Mouse (Mus musculus) left cerebral cortex, adult 18-20 months (tissue): ENCODE data around the gene Junb. TPM values are rescaled to one million over a fixed set of nuclear protein-coding genes. Genes with fewer than 3 reads are reported as not detected.

ENCODE experiments used
- DNase-seq, 2 experiments: peaks; one replicate each; pipeline ENCODE4 v3.0.0; 2021 to 2022; ENCODE audit warnings: low spot score in 2 of 2, mixed read lengths in 1 of 2
- microRNA-seq, 2 experiments: library from miRNA; unstranded; fragments of <30 nt; microRNA quantifications; one replicate each; pipeline ENCODE4 v1.2.0; 2021
- total RNA-seq, 2 experiments: library from RNA; stranded (reverse); gene quantifications; 2 replicates each; pipeline ENCODE4 v1.2.3; 2021

Gene Junb
- total RNA-seq, 2 experiments from 2014 or later: 119 to 130 TPM

DNA sequence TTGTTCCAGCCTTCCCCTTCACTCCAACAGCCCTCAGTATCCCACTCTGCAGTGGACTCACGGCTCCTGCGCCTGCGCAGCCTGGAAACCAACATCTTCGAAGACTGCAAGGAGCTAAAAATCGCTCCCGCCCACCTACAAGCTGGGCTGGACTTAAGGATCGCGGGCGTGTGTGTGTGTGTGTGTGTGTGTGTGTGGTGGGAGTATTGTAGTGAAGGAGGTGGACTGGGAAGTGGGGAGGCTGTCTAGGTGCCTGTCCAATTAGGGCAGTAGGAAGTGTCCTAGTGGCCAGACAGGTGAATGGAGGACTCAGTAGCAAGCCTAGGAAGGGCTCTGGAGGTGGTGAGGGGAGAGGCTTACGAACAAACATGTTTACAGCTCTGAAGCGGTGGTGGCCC, 33.3 kb downstream of the Junb start:
- DNase-seq: peak; percentile 79 to 87

GRCm38 (mm10) chr8:84944478-84945160, 33.9 kb downstream of the Junb start:
- DNase-seq: peak; percentile 78

DNA sequence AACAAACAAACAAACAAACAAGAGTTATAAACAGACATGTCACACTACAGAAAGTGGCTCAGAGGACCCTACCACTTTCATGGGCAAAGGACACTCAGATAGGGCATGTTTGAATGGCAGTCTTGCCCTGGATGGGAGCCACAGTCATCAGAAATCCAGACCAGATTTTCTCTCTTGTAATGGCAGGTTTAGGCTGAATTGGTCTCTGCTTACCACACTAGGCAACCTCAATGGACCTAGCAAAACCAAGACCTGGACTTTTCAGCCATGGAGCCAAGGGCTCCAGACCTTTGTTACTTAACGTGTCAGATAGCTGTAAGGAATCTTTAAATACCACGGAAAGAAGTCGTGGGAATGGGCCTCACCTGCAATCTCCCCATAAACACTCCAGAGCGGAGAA, 34.8 kb downstream of the Junb start:
- no peak for DNase-seq

DNA sequence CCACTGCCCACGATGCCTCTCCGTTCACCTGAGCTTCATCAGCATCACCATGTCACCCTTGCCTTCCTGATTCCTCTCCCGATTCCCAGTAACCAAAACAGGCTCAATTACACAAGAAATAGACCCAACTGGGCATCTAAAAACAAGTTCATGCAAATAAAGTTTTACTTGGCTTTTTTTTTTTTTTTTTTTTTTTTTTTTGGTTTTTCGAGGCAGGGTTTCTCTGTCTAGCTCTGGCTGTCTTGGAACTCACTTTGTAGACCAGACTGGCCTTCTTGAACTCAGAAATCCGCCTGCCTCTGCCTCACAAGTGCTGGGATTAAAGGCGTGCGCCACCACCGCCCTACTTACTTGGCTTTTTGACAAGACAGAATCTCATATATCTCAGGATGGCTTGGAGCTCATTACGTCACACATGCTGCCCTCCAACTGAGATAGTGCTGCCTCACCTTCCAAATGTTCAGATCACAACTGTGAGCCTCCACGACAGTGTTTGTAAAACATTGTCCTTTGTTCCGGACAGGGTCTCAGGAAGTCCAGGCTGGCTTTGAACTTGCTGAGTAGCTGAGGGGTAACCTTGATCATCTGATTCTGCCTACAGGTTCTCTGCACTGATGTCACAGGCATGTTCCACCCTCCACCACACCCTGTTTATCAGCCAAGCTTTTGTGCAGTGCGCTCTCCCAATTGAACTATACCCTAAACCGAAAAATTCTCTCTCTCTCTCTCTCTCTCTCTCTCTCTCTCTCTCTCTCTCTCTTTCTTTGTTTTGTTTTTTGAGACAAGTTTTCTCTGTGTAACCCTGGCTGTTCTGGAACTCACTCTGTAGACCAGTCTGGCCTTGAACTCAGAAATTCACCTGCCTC, 40.7 kb downstream of the Junb start:
- DNase-seq: no peak

- DNase-seq: peak; percentile 81 to 83
Measured at GRCm38 (mm10) chr8:84936962-84937546, 41.5 kb downstream of the Junb start, which contains the start of gene Mast1. Mast1 (minus strand) TSS chr8:84937359.

- DNase-seq: no peak
Measured at GRCm38 (mm10) chr8:84936041-84936961, 42.2 kb downstream of the Junb start.

GRCm38 (mm10) chr8:84935489-84935888, 43.0 kb downstream of the Junb start:
- DNase-seq: no peak

GRCm38 (mm10) chr8:84934860-84935259, 43.7 kb downstream of the Junb start:
- DNase-seq: peak; percentile 48 to 50

DNA sequence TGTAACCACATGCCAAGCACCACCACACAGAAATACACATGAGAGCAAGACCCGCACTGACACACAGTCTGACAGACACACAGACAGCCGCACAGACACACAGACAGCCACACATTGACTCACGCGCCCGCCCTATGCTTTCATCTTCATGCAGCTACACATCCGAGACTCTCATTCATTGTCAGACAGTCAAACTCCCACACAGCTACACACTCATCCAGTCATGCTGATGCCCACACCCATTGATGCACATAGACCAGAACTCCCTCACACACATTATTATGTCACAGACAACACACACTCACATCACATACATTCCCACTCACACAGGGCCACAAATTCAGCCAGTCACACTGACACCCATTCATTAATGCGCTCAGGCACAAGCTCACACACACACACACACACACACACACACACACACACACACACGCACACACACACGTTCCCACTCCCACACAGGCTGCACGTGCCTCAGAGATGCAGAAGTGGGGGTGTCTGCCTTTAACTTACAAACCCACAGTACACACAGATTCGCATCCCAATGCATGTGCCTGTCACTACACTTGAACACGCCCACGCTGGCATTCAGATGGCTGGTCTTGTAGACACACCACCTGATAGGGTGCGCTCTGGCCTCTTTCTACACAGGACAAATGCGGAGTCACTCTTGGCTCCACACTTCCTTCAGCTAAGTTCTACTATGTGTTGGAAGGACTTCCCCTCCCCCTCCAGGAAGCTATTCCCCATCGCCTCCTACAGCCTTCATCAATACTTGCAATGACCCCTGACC, 44.6 kb downstream of the Junb start:
- peak in 1 of 2 experiments; percentile 40 for DNase-seq

DNA sequence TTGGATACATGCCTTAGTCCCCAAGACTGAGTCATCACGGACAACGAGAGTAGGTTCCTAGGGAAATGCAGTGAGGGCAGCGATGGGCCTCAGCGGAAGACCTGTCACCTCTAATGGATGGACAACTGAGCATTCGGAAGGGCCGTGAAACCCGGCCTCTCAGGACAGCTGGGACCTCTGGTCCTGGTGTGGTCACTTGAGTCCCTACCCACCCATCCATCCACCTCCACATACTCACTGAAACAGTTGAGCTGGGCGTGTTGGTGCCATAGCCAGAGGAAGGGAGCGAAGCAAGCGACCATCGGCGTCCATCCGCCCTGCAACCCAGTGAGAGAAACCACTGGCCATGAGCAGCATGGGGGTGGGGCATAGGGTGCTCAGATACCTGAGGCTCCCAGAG, 47.9 kb downstream of the Junb start:
- DNase-seq: no peak

- peak; percentile 75 to 79 for DNase-seq
Measured at GRCm38 (mm10) chr8:84928456-84929306, 49.8 kb downstream of the Junb start.

- no peak for DNase-seq
Measured at GRCm38 (mm10) chr8:84927513-84927912, 51.0 kb downstream of the Junb start.

DNA sequence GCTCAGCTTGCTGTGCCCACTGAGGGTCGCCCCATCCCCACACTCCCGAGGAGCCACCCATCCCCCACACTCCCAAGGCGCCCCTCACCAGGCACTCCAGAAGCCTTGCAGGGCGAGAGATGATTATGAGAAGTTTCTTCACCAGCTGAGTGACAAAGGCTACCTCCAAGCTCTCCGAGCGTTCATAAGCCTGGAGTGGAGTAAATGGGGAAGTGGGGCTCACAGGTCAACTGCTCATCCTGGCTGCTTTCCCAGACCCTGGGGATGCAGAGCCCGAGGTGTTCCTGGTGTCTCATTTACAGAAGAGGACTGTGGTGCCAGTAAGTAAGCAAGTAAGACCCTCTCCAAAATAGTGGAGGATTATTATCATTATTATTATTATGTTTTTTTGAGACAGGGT, 53.0 kb downstream of the Junb start:
- no peak for DNase-seq

Small RNA genes within 50 kb of the gene (microRNA-seq; reads per million reads assigned to microRNA genes)
- 2.5 to 3.2 reads per million in 2 experiments for gene Gm24197

Other genes starting within 250 kb of the Junb start
- gene Nfix, start 178.4 kb downstream of the Junb start, total RNA-seq: 100 to 1,000 TPM; 291 to 300 TPM
- 10 to 100 TPM; 10.2 to 10.8 TPM for gene Dand5, start 155.9 kb downstream of the Junb start, total RNA-seq
- 10 to 100 TPM; 26.6 to 28.5 TPM for gene Gadd45gip1, start 147.2 kb downstream of the Junb start, total RNA-seq
- 10 to 100 TPM; 78.9 to 79.8 TPM for gene Rad23a, start 138.1 kb downstream of the Junb start, total RNA-seq
- 100 to 1,000 TPM; 456 to 475 TPM for gene Calr, start 131.8 kb downstream of the Junb start, total RNA-seq
- 10 to 100 TPM; 45.8 to 48.2 TPM for gene Farsa, start 121.7 kb downstream of the Junb start, total RNA-seq
- 1 to 10 TPM; 6.7 to 8.4 TPM for gene Syce2, start 106.6 kb downstream of the Junb start, total RNA-seq
- gene Gcdh, start 84.8 kb downstream of the Junb start, total RNA-seq: 10 to 100 TPM; 34.8 to 39.1 TPM
- gene Klf1, start 76.8 kb downstream of the Junb start, total RNA-seq: under 1 TPM in 1 of 2 experiments, not detected in 1; 0.28 TPM
- 1 to 10 TPM; 3.2 to 3.7 TPM for gene Dnase2a, start 70.2 kb downstream of the Junb start, total RNA-seq
- gene Mast1, start 41.4 kb downstream of the Junb start, total RNA-seq: 10 to 100 TPM; 75.6 to 83.6 TPM
- 1 to 10 TPM in 1 of 2 experiments, under 1 TPM in 1; 0.91 to 1.3 TPM for gene Rtbdn, start 31.7 kb downstream of the Junb start, total RNA-seq
- not detected for gene Gm49661, start 9.3 kb downstream of the Junb start, total RNA-seq
- 100 to 1,000 TPM; 338 to 344 TPM for gene Prdx2, start 9.1 kb downstream of the Junb start, total RNA-seq
- 10 to 100 TPM; 45.8 to 59.8 TPM for gene Rnaseh2a, start 9.0 kb downstream of the Junb start, total RNA-seq
- gene Hook2, start 11.9 kb upstream of the Junb start, total RNA-seq: 1 to 10 TPM; 9.6 to 9.7 TPM
- not detected for gene Best2, start 35.8 kb upstream of the Junb start, total RNA-seq
- gene Asna1, start 46.6 kb upstream of the Junb start, total RNA-seq: 100 to 1,000 TPM; 130 to 138 TPM
- 100 to 1,000 TPM; 129 to 134 TPM for gene Trir, start 48.1 kb upstream of the Junb start, total RNA-seq
- 100 to 1,000 TPM; 171 to 176 TPM for gene Tnpo2, start 58.2 kb upstream of the Junb start, total RNA-seq
- gene Fbxw9, start 81.3 kb upstream of the Junb start, total RNA-seq: 10 to 100 TPM; 16.2 to 17.5 TPM
- gene Gm5741, start 89.3 kb upstream of the Junb start, total RNA-seq: not detected
- gene Dhps, start 93.0 kb upstream of the Junb start, total RNA-seq: 10 to 100 TPM; 63.8 to 68.7 TPM
- gene Wdr83os, start 102.0 kb upstream of the Junb start, total RNA-seq: 10 to 100 TPM; 58.4 to 64.3 TPM
- 10 to 100 TPM; 24.3 to 24.5 TPM for gene Wdr83, start 102.6 kb upstream of the Junb start, total RNA-seq
- gene Man2b1, start 104.6 kb upstream of the Junb start, total RNA-seq: 10 to 100 TPM; 30.8 to 36.9 TPM
- gene Zfp791, start 144.4 kb upstream of the Junb start, total RNA-seq: 1 to 10 TPM; 7.8 to 8.8 TPM
- not detected for gene Cks1brt, start 173.2 kb upstream of the Junb start, total RNA-seq
- not detected for gene Olfr371, start 247.3 kb upstream of the Junb start, total RNA-seq